Mouse (Mus musculus) embryonic stem cell, embryonic (primary cell): Measurements from ENCODE around the gene Ddah2.

Experiments used
- CTCF ChIA-PET, 4 experiments: fragments of 300-600 bp in 2 of 4; fragments of 350-600 bp in 2 of 4; sonication (Branson Sonifier 250); formaldehyde crosslinking; loops; one replicate each; lab custom pipeline; 2022; ENCODE audit warnings: inconsistent platforms in 2 of 4; lab: Charles Lee
- POLR2A ChIA-PET, 4 experiments: fragments of 300-600 bp in 2 of 4; fragments of 350-600 bp in 2 of 4; sonication (Branson Sonifier 250); formaldehyde crosslinking; loops; one replicate each; lab custom pipeline; 2022; ENCODE audit warnings: antibody characterized with exemption in 4 of 4, inconsistent platforms in 1 of 4; lab: Charles Lee

Gene Ddah2

GRCm38 (mm10) chr17:35058911-35059892 is at the start of gene Ddah2:
Ddah2 (plus strand) TSS chr17:35059035.
- CTCF ChIA-PET, result interaction anchor here (0.5 to 2.5 kb wide), 23 partner anchors 9 to 728 kb away, joined by 3 to 13 read pairs (median 4); partner anchors contain the start of genes Abhd16a (in 1 of the 4), Clic1 (in 1 of the 4), Csnk2b (in 1 of the 4) and Gpank1 (in 1 of the 4)
- POLR2A ChIA-PET, result interaction anchor here in 3 of 4 experiments (0.6 to 5.6 kb wide), 74 partner anchors 8 to 412 kb away, joined by 3 to 105 read pairs (median 4); partner anchors contain the start of genes Clic1 (in 3 of the 3), Ddx39b (in 3 of the 3), Ly6g6e (in 3 of the 3) and Msh5 (in 3 of the 3)

- ChIA-PET CTCF (interaction anchor here in 1 of 4 experiments (1.1 kb wide), 1 partner anchor 12 kb away, joined by 5 read pairs; no protein-coding TSS in a partner anchor), POLR2A (interaction anchor here in 2 of 4 experiments (0.7 to 1.4 kb wide), 4 partner anchors 13 to 78 kb away, joined by 3 to 4 read pairs (median 3); no protein-coding TSS in a partner anchor)
Observed at GRCm38 (mm10) chr17:35009586-35009985, 49.2 kb upstream of the Ddah2 start.

GRCm38 (mm10) chr17:35011440-35011839 is 47.4 kb upstream of the Ddah2 start:
- POLR2A ChIA-PET, result interaction anchor here in 3 of 4 experiments (0.5 to 1.5 kb wide), 11 partner anchors 10 to 151 kb away, joined by 3 to 9 read pairs (median 3); partner anchors contain the start of genes Csnk2b (in 1 of the 3), Ddah2 (in 1 of the 3), Gpank1 (in 1 of the 3) and Msh5 (in 1 of the 3)
- CTCF ChIA-PET, result interaction anchor here in 1 of 4 experiments (1.3 kb wide), 1 partner anchor 9 kb away, joined by 3 read pairs; no protein-coding TSS in a partner anchor

- ChIA-PET POLR2A (interaction anchor here in 3 of 4 experiments (0.5 to 1.5 kb wide), 8 partner anchors 10 to 150 kb away, joined by 3 to 6 read pairs (median 3); partner anchors contain the start of genes Msh5 (in 1 of the 3) and Sapcd1 (in 1 of the 3)), CTCF (interaction anchor here in 1 of 4 experiments (0.8 to 1.3 kb wide), 2 partner anchors 8 to 10 kb away, joined by 3 read pairs; no protein-coding TSS in a partner anchor)
Observed at GRCm38 (mm10) chr17:35012430-35012829, 46.4 kb upstream of the Ddah2 start.

- POLR2A ChIA-PET, result interaction anchor here in 2 of 4 experiments (1.0 to 1.5 kb wide), 4 partner anchors 9 to 133 kb away, joined by 3 to 5 read pairs (median 3); partner anchors contain the start of gene Sapcd1 (in 1 of the 2)
Observed at GRCm38 (mm10) chr17:35013221-35013620, 45.6 kb upstream of the Ddah2 start.

GRCm38 (mm10) chr17:35015296-35015695 is 43.5 kb upstream of the Ddah2 start:
- CTCF ChIA-PET, result interaction anchor here in 3 of 4 experiments (0.6 to 0.9 kb wide), 4 partner anchors 74 to 818 kb away, joined by 3 to 8 read pairs (median 4); partner anchors contain the start of gene Abhd16a (in 1 of the 3)
- POLR2A ChIA-PET, result interaction anchor here (0.6 to 1.7 kb wide), 11 partner anchors 10 to 131 kb away, joined by 3 to 11 read pairs (median 4); partner anchors contain the start of genes Ddah2 (in 1 of the 4), Ly6g6e (in 1 of the 4) and Msh5 (in 1 of the 4)

More at GRCm38 (mm10) chr17:35013221-35013620, 45.6 kb upstream of the Ddah2 start:
- CTCF ChIA-PET, result interaction anchor here in 1 of 4 experiments (0.8 kb wide), 1 partner anchor 9 kb away, joined by 3 read pairs; no protein-coding TSS in a partner anchor

- POLR2A ChIA-PET, result interaction anchor here in 2 of 4 experiments (0.7 to 2.6 kb wide), 6 partner anchors 16 to 130 kb away, joined by 3 to 6 read pairs (median 3); partner anchors contain the start of gene Ly6g6e (in 2 of the 2)
- CTCF ChIA-PET, result interaction anchor here in 1 of 4 experiments (1.1 kb wide), 1 partner anchor 14 kb away, joined by 3 read pairs; no protein-coding TSS in a partner anchor
Observed at GRCm38 (mm10) chr17:35016376-35016775, 42.5 kb upstream of the Ddah2 start, which contains the start of gene Vwa7. Vwa7 (plus strand) TSS chr17:35016579.

- ChIA-PET CTCF (interaction anchor here in 1 of 4 experiments (0.5 to 1.1 kb wide), 2 partner anchors 8 to 15 kb away, joined by 3 read pairs; no protein-coding TSS in a partner anchor), POLR2A (interaction anchor here in 2 of 4 experiments (0.6 to 2.6 kb wide), 9 partner anchors 9 to 130 kb away, joined by 3 to 6 read pairs (median 3); partner anchors contain the start of genes Ddah2 (in 1 of the 2), Ly6g6e (in 1 of the 2) and Sapcd1 (in 1 of the 2))
Observed at GRCm38 (mm10) chr17:35016791-35017705, 41.8 kb upstream of the Ddah2 start.

GRCm38 (mm10) chr17:35017706-35018030 is 41.2 kb upstream of the Ddah2 start:
- POLR2A ChIA-PET, result interaction anchor here in 2 of 4 experiments (0.7 to 2.6 kb wide), 11 partner anchors 9 to 130 kb away, joined by 3 to 6 read pairs (median 4); partner anchors contain the start of genes Ddah2 (in 1 of the 2), Ly6g6e (in 1 of the 2) and Sapcd1 (in 1 of the 2)
- CTCF ChIA-PET, result interaction anchor here in 1 of 4 experiments (0.8 kb wide), 1 partner anchor 12 kb away, joined by 3 read pairs; no protein-coding TSS in a partner anchor

- ChIA-PET CTCF (interaction anchor here in 1 of 4 experiments (0.7 to 0.8 kb wide), 2 partner anchors 12 to 66 kb away, joined by 3 read pairs; no protein-coding TSS in a partner anchor), POLR2A (interaction anchor here in 3 of 4 experiments (0.6 to 2.6 kb wide), 14 partner anchors 10 to 226 kb away, joined by 3 to 6 read pairs (median 3); partner anchors contain the start of genes Ddah2 (in 1 of the 3), Ly6g6e (in 1 of the 3) and Sapcd1 (in 1 of the 3))
Observed at GRCm38 (mm10) chr17:35018171-35018570, 40.7 kb upstream of the Ddah2 start.

- ChIA-PET CTCF (interaction anchor here in 2 of 4 experiments (0.5 to 2.5 kb wide), 4 partner anchors 10 to 93 kb away, joined by 3 to 27 read pairs (median 6); partner anchors contain the start of gene Abhd16a (in 1 of the 2)), POLR2A (interaction anchor here in 3 of 4 experiments (1.2 to 2.8 kb wide), 5 partner anchors 8 to 127 kb away, joined by 4 to 13 read pairs (median 7); partner anchors contain the start of genes Ddah2 (in 1 of the 3), Msh5 (in 1 of the 3), Sapcd1 (in 1 of the 3) and Vars (in 1 of the 3))
Observed at GRCm38 (mm10) chr17:35019894-35020293, 38.9 kb upstream of the Ddah2 start.

- ChIA-PET POLR2A (interaction anchor here in 3 of 4 experiments (0.9 to 2.8 kb wide), 25 partner anchors 10 to 222 kb away, joined by 3 to 15 read pairs (median 4); partner anchors contain the start of genes Ddah2 (in 2 of the 3), Ddx39b (in 2 of the 3), Gpank1 (in 2 of the 3) and Csnk2b (in 1 of the 3)), CTCF (interaction anchor here (0.5 to 2.7 kb wide), 38 partner anchors 9 to 449 kb away, joined by 3 to 27 read pairs (median 5); partner anchors contain the start of genes Abhd16a (in 2 of the 4), Csnk2b (in 2 of the 4), Gpank1 (in 2 of the 4) and Msh5 (in 2 of the 4))
Observed at GRCm38 (mm10) chr17:35020551-35020950, 38.3 kb upstream of the Ddah2 start.

- CTCF ChIA-PET, result interaction anchor here (0.5 to 2.7 kb wide), 68 partner anchors 8 to 450 kb away, joined by 3 to 27 read pairs (median 4); partner anchors contain the start of genes Csnk2b (in 3 of the 4), Gpank1 (in 3 of the 4), Msh5 (in 3 of the 4) and Abhd16a (in 2 of the 4)
Observed at GRCm38 (mm10) chr17:35021163-35021808, 37.5 kb upstream of the Ddah2 start.

GRCm38 (mm10) chr17:35021842-35022477 is 36.9 kb upstream of the Ddah2 start:
- CTCF ChIA-PET, result interaction anchor here (0.5 to 2.7 kb wide), 62 partner anchors 8 to 511 kb away, joined by 3 to 27 read pairs (median 4); partner anchors contain the start of genes Csnk2b (in 3 of the 4), Gpank1 (in 3 of the 4), Msh5 (in 3 of the 4) and Abhd16a (in 2 of the 4)

More at GRCm38 (mm10) chr17:35021163-35021808, 37.5 kb upstream of the Ddah2 start:
- POLR2A ChIA-PET, result interaction anchor here (0.6 to 2.8 kb wide), 41 partner anchors 9 to 221 kb away, joined by 3 to 15 read pairs (median 4); partner anchors contain the start of genes Gpank1 (in 3 of the 4), Msh5 (in 3 of the 4), Csnk2b (in 2 of the 4) and D17H6S53E (in 2 of the 4)

More at GRCm38 (mm10) chr17:35021842-35022477, 36.9 kb upstream of the Ddah2 start:
- POLR2A ChIA-PET, result interaction anchor here (0.6 to 2.8 kb wide), 51 partner anchors 8 to 220 kb away, joined by 3 to 15 read pairs (median 4); partner anchors contain the start of genes Gpank1 (in 3 of the 4), Msh5 (in 3 of the 4), Csnk2b (in 2 of the 4) and D17H6S53E (in 2 of the 4)
